Mouse (Mus musculus): ENCODE data around the gene Ykt6.
A peak's percentile ranks its signal among the peaks of the same experiment; 100 is the strongest.

Gene Ykt6

GRCm38 (mm10) chr11:5930578-5930977 is 24.9 kb upstream of the Ykt6 start:
- TF ChIP-seq GATA4 (IDR thresholded peaks at IDR 0.05; ENCODE audit: insufficient replicate concordance, low read length) = no peak

GRCm38 (mm10) chr11:5942966-5943365 is 12.5 kb upstream of the Ykt6 start:
- TF ChIP-seq GATA4 (IDR thresholded peaks at IDR 0.05; ENCODE audit: insufficient replicate concordance, low read length) = no peak

DNA sequence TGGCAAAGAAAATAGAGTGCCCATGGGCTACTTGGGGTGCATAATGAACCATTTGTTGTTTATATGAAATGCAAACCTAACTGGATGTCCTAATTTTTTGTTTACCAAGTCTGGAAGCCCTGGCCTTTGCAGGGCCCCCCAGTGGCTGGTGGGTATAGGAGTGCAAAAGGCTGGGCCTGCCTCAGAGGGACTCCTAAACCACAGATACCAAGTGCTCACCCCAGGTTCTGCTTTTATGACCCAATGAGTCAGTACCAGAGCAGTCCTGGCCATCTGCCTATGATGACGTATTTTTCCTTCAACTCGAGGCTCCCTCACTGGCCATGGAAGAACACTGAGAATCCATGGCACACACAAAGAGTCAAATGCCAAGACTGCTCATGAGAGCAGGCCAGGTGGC is 10.4 kb upstream of the Ykt6 start:
- no peak for TF ChIP-seq GATA4 (IDR thresholded peaks at IDR 0.05; ENCODE audit: insufficient replicate concordance, low read length)

GRCm38 (mm10) chr11:5947796-5948195 is 7.7 kb upstream of the Ykt6 start:
- no peak for TF ChIP-seq GATA4 (IDR thresholded peaks at IDR 0.05; ENCODE audit: insufficient replicate concordance, low read length)

GRCm38 (mm10) chr11:5948546-5949250 is 6.8 kb upstream of the Ykt6 start:
- TF ChIP-seq GATA4 (IDR thresholded peaks at IDR 0.05; ENCODE audit: insufficient replicate concordance, low read length) = no peak

- TF ChIP-seq GATA4 (IDR thresholded peaks at IDR 0.05; ENCODE audit: insufficient replicate concordance, low read length) = no peak
Measured at GRCm38 (mm10) chr11:5949586-5950352, 5.7 kb upstream of the Ykt6 start, which contains the start of gene Gck. Gene Gck, minus strand, starts transcription at chr11:5950081.

DNA sequence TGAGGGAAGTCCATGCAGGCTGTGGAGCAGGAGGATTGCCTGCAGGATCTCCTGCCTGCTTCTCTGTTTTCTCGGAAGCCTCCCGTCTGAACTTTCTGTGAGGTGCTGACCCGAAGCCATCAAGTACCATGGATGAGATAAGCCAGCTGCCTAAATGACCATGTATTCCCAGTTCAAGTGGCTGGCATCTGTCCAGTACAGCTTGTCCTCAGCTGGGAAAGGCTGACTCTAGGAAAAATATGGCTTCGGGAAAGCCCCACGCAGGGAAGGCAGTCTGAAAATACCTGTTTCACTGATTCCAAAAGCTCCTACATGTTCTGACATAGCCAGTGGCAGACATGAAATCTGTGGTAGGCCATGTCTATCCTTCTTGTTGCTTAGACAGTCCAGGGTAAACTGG is 3.0 kb upstream of the Ykt6 start:
- TF ChIP-seq GATA4 (IDR thresholded peaks at IDR 0.05; ENCODE audit: insufficient replicate concordance, low read length) = peak; percentile 36; the same call in 1 of the 2 replicates

DNA sequence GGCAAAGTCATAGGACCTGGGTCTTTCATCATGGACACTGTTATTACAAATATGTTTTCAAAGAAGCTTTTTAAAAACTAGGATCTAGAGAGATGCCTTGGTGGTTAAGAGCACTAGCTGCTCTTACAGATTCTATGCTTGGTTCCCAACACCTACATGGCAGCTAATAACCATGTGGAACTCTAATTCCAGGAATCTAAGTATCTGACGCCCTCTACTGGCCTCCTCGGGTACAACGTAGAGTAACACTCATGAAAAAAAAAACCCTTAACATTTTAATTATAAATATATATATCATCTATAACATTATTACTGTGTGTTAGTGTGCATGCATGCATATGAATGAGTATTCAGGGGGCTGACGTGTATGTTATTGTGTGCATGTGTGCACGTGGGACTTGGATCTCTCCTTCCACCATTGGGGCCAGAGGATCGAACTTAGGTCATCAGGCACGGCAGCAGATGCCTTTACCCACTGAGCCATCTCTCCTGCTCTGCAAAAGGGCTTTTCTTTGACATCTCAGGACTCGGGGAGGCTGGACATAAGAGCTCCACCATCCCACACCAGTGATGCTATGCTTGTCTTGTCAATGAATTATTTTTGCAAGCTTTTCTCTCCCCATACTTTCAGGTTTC is 2.2 kb upstream of the Ykt6 start:
- no peak for TF ChIP-seq GATA4 (IDR thresholded peaks at IDR 0.05; ENCODE audit: insufficient replicate concordance, low read length)

GRCm38 (mm10) chr11:5954435-5954834 is 1.1 kb upstream of the Ykt6 start:
- no peak for TF ChIP-seq GATA4 (IDR thresholded peaks at IDR 0.05; ENCODE audit: insufficient replicate concordance, low read length)

GRCm38 (mm10) chr11:5954965-5955504 is 458 bp upstream of the Ykt6 start:
- TF ChIP-seq GATA4 (IDR thresholded peaks at IDR 0.05; ENCODE audit: insufficient replicate concordance, low read length) = 0 out of 2 replicates have a peak, but pooled peaks have one; percentile 47

GRCm38 (mm10) chr11:5960051-5960450 is 4.6 kb downstream of the Ykt6 start:
- no peak for TF ChIP-seq GATA4 (IDR thresholded peaks at IDR 0.05; ENCODE audit: insufficient replicate concordance, low read length)

DNA sequence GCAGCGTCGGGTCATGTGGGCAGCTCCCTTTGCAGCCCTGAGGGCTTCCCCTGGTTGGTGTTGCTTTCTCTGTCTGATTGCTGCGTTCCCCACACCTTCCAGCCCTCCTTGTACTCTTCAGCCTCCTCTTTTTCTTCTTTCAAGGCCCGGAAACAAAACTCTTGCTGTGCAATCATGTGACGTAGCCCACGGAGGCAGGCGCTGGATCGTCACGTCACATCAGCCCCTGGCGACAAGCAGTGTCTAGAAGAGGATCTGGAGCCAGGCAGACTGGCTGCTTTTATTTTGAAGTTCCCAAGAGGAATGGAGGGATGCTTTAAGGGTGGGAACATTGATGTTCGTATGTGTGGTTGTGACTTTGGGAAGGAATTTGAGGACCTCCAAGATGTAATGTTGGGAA is 10.4 kb downstream of the Ykt6 start:
- no peak for TF ChIP-seq GATA4 (IDR thresholded peaks at IDR 0.05; ENCODE audit: insufficient replicate concordance, low read length)

DNA sequence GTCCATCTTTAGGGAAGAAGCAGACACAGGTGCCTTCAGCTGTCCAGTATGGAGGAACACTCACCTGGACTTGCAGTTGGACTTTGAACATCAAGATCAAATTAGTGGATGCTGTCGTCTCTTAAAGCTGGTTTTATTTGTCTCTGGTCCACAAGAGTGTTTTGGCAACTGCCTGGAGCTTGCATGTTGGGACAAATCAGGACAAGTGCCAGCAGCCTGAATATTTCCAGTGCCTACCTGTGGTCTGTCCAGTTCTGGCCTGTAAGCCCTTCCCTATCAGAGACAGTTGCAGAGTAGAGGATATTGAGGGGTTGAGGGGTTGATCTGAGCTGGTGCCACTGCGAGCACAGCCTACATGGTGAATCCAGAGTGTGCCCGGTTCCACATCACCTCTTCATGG is 11.3 kb downstream of the Ykt6 start:
- TF ChIP-seq GATA4 (IDR thresholded peaks at IDR 0.05; ENCODE audit: insufficient replicate concordance, low read length) = no peak

DNA sequence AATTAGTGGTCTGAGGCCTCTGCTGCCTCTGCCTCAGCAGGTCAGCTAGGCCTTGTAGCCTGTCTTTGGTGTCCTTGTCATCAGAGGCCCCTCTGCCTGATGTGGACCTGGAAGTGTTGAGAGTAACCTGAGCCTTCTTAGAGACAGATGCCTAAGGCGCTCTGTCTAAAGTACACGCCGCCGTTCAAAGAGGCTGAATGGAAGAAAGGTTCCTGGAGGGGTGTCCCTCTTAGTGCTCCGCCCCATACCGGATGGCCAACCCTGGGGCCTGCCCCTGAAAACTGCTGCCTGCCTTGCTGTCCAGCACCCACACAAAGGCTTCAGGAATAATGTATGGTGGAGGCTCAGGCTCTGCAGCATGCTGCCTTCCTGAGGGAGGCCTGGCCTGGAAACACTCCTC is 12.7 kb downstream of the Ykt6 start:
- TF ChIP-seq GATA4 (IDR thresholded peaks at IDR 0.05; ENCODE audit: insufficient replicate concordance, low read length) = no peak

GRCm38 (mm10) chr11:5971202-5971601 is 15.7 kb downstream of the Ykt6 start:
- no peak for TF ChIP-seq GATA4 (IDR thresholded peaks at IDR 0.05; ENCODE audit: insufficient replicate concordance, low read length)

- no peak for TF ChIP-seq GATA4 (IDR thresholded peaks at IDR 0.05; ENCODE audit: insufficient replicate concordance, low read length)
Measured at GRCm38 (mm10) chr11:5973151-5973550, 17.7 kb downstream of the Ykt6 start.
